In the genomic region with DNA sequence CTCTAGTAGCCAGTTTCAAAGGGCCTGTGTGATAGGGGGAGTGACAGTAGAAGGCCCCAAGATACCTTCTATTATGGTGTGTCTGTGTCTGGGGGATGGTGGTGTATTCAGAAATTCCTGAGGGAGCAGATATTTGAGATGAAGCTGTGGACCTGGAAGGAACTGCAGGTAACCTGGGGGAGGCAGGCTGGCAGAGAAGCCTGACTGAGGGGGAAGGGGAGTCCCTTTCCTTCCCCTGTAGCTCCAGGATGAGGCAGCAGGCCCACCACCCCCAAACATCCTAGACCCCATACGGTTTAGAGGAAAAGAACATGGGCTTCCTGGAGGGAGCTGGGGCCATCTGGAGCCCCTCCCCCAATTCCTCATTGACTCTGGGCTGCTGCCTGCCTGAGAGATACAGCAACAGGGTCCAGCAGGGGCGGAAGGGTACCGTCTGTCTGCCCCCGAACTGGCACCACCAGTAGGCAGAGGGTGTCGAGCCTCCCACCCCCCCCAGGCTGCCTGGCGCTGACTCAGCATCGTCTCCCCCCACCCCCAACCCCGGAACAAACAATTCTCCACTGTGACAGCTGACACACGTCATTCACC, we compare ENCODE assay signal across 10 mouse cellular contexts. TPM values are rescaled to one million over a fixed set of nuclear protein-coding genes. Genes with fewer than 3 reads are reported as not detected.
DNase-seq lines count a peak whose midpoint lies in the region; ATAC-seq lines count a peak whose summit lies in the region.
"Had no signal": no experiment of that assay in that cellular context is flagged by ENCODE, and none has a peak within 500 bp of the region (broad histone marks: within the 10 kb centered on the region; RNA-seq: fewer than 3 reads in every experiment).

No protein-coding gene starts in this region.

- peak overlapping the region; percentile 88 for H3K27ac ChIP-seq in forebrain, embryonic 13.5 days
- H3K27ac ChIP-seq in neural tube, embryonic 14.5 days (ENCODE audit: low read depth, low read length) = peak overlapping the region; percentile 22; the same call in 1 of the 2 replicates
- H3K27ac ChIP-seq: lung, embryonic 15.5 days had no signal

- H3K4me1 ChIP-seq in forebrain, embryonic 13.5 days = peaks cover 65% of the 10 kb centered on the region
- peaks cover 41% of the 10 kb centered on the region for H3K4me1 ChIP-seq in neural tube, embryonic 14.5 days (ENCODE audit: control insufficient read depth, insufficient read depth, low read length)

- 19% methylated on average over 9 of the region's 9 CpGs for WGBS in forebrain, embryonic 13.5 days
- 11% methylated on average over 9 of the region's 9 CpGs for WGBS in neural tube, embryonic 14.5 days

- H3K9ac ChIP-seq in forebrain, embryonic 13.5 days = peak overlapping the region; percentile 83
- H3K9ac ChIP-seq in neural tube, embryonic 14.5 days (replicated peaks; ENCODE audit: low read depth, low read length) = peak overlapping the region; percentile 98
- H3K9ac ChIP-seq: lung, embryonic 15.5 days had no signal

- peaks cover 49% of the 10 kb centered on the region for H3K36me3 ChIP-seq in forebrain, embryonic 13.5 days (ENCODE audit: poor library complexity, severe bottlenecking)
- H3K36me3 ChIP-seq in neural tube, embryonic 14.5 days (ENCODE audit: control insufficient read depth, insufficient read depth, low read length) = peaks cover 40% of the 10 kb centered on the region

- H3K9me3 ChIP-seq in forebrain, embryonic 13.5 days (replicated peaks) = no peaks in the 10 kb centered on the region
- no peaks in the 10 kb centered on the region for H3K9me3 ChIP-seq in neural tube, embryonic 14.5 days (ENCODE audit: control insufficient read depth, low read length)
- H3K9me3 ChIP-seq: lung, embryonic 15.5 days had no signal

- H3K4me2 ChIP-seq in forebrain, embryonic 13.5 days = peak overlapping the region; percentile 71
- peak overlapping the region; percentile 59 for H3K4me2 ChIP-seq in neural tube, embryonic 14.5 days (ENCODE audit: low read depth, low read length)
- H3K4me2 ChIP-seq: lung, embryonic 15.5 days had no signal

- peak; percentile 21 for DNase-seq in kidney, postnatal 10 days
- no peak for DNase-seq in kidney, adult 9 months
- DNase-seq in layer of hippocampus, postnatal 25 days (ENCODE audit: extremely low spot score in 1 of 2, low spot score in 1 of 2) = peak; percentile 60 to 62
- DNase-seq in right cerebral cortex, postnatal 36 days (ENCODE audit: low spot score in 2 of 2) = no peak
- DNase-seq in gastrocnemius, adult 8-10 months (ENCODE audit: low spot score in 2 of 2) = no peak
- DNase-seq: adrenal gland, postnatal 25 days had no signal

- no peak for ATAC-seq in forebrain, embryonic 13.5 days
- no peak for ATAC-seq in neural tube, embryonic 14.5 days (ENCODE audit: low read depth)
- no peak for ATAC-seq in monocyte, adult 5-6 weeks (replicated peaks; ENCODE audit: insufficient number of reproducible peaks, low FRiP score, low TSS enrichment, poor library complexity, severe bottlenecking)

- H3K4me3 ChIP-seq in forebrain, embryonic 13.5 days = peak overlapping the region; percentile 61
- peak overlapping the region; percentile 87 for H3K4me3 ChIP-seq in neural tube, embryonic 14.5 days (ENCODE audit: low read depth, low read length)
- H3K4me3 ChIP-seq: lung, embryonic 15.5 days had no signal

- H3K27me3 ChIP-seq in forebrain, embryonic 13.5 days = no peaks in the 10 kb centered on the region
- H3K27me3 ChIP-seq in neural tube, embryonic 14.5 days (ENCODE audit: control insufficient read depth, insufficient read depth, low read length) = no peaks in the 10 kb centered on the region

RNA-seq across cellular contexts. Expression of a gene that starts 2.3 kb away (rescaled TPM):
- 208 and 212 TPM in 2 replicates for polyA plus RNA-seq in forebrain, embryonic 13.5 days (2015; fragmentation: Nextera tagmentation; extraction: Ambion mirVana)
- total RNA-seq in layer of hippocampus, postnatal 25 days (2021) = 100 to 1,000 TPM; 754 to 774 TPM
- polyA plus RNA-seq in neural tube, embryonic 14.5 days (2014; fragmentation: Nextera tagmentation; extraction: Ambion mirVana) = 433 and 499 TPM in 2 replicates
- not detected for total RNA-seq in gastrocnemius, adult 8-10 months (2022)
- 0.32 TPM in 1 of 3 replicates, not detected in the others for total RNA-seq in monocyte, adult 5-6 weeks (2017)

RNA-seq across cellular contexts. Expression of a gene that starts 7.6 kb away (rescaled TPM):
- 62.4 and 71.4 TPM in 2 replicates for polyA plus RNA-seq in forebrain, embryonic 13.5 days (2015; fragmentation: Nextera tagmentation; extraction: Ambion mirVana)
- 10 to 100 TPM; 24.5 to 24.7 TPM for total RNA-seq in layer of hippocampus, postnatal 25 days (2021)
- polyA plus RNA-seq in neural tube, embryonic 14.5 days (2014; fragmentation: Nextera tagmentation; extraction: Ambion mirVana) = 62.2 and 63.5 TPM in 2 replicates
- total RNA-seq in gastrocnemius, adult 8-10 months (2022) = 10 to 100 TPM; 37.4 to 44.7 (median 39.8) TPM
- total RNA-seq in monocyte, adult 5-6 weeks (2017) = 10.4 to 13.3 TPM (median 10.5 TPM) in 3 replicates

RNA-seq across cellular contexts. Expression of a gene that starts 10.7 kb away (rescaled TPM):
- 2.3 and 2.8 TPM in 2 replicates for polyA plus RNA-seq in forebrain, embryonic 13.5 days (2015; fragmentation: Nextera tagmentation; extraction: Ambion mirVana)
- 100 to 1,000 TPM; 131 to 138 TPM for total RNA-seq in layer of hippocampus, postnatal 25 days (2021)
- 19.8 and 23.7 TPM in 2 replicates for polyA plus RNA-seq in neural tube, embryonic 14.5 days (2014; fragmentation: Nextera tagmentation; extraction: Ambion mirVana)
- total RNA-seq in gastrocnemius, adult 8-10 months (2022) = under 1 TPM in 1 of 4 experiments, not detected in 3; 0.12 TPM
- 0.67 to 7.8 TPM (median 3.3 TPM) in 3 replicates for total RNA-seq in monocyte, adult 5-6 weeks (2017)

RNA-seq across cellular contexts. Expression of a gene that starts 10.9 kb away (rescaled TPM):
- 235 and 252 TPM in 2 replicates for polyA plus RNA-seq in forebrain, embryonic 13.5 days (2015; fragmentation: Nextera tagmentation; extraction: Ambion mirVana)
- total RNA-seq in layer of hippocampus, postnatal 25 days (2021) = 100 to 1,000 TPM; 173 TPM
- polyA plus RNA-seq in neural tube, embryonic 14.5 days (2014; fragmentation: Nextera tagmentation; extraction: Ambion mirVana) = 199 and 222 TPM in 2 replicates
- total RNA-seq in gastrocnemius, adult 8-10 months (2022) = 100 to 1,000 TPM; 124 to 137 (median 131) TPM
- total RNA-seq in monocyte, adult 5-6 weeks (2017) = 87.3 to 123 TPM (median 101 TPM) in 3 replicates

RNA-seq across cellular contexts. Expression of a gene that starts 22.4 kb away (rescaled TPM):
- polyA plus RNA-seq in forebrain, embryonic 13.5 days (2015; fragmentation: Nextera tagmentation; extraction: Ambion mirVana) = 41.1 and 43.6 TPM in 2 replicates
- 100 to 1,000 TPM; 214 to 222 TPM for total RNA-seq in layer of hippocampus, postnatal 25 days (2021)
- 84.6 and 91.9 TPM in 2 replicates for polyA plus RNA-seq in neural tube, embryonic 14.5 days (2014; fragmentation: Nextera tagmentation; extraction: Ambion mirVana)
- total RNA-seq in gastrocnemius, adult 8-10 months (2022) = 10 to 100 TPM; 60.6 to 68.9 (median 64.0) TPM
- total RNA-seq in monocyte, adult 5-6 weeks (2017) = 9.2 to 25.6 TPM (median 17.2 TPM) in 3 replicates

Comparison
In these comparisons a context has a peak if more than half of its experiments do, and no peak if none do; other contexts are left out.
1. DNase-seq: peak in kidney, postnatal 10 days (single experiment) and layer of hippocampus, postnatal 25 days (2 of 2); none in kidney, adult 9 months (single experiment), right cerebral cortex, postnatal 36 days (0 of 2) and gastrocnemius, adult 8-10 months (0 of 2).
2. RNA of a gene that starts 2.3 kb away (total RNA-seq): 754 to 774 TPM in layer of hippocampus, postnatal 25 days; not detected in gastrocnemius, adult 8-10 months and 0.32 TPM in monocyte, adult 5-6 weeks; every median in the first group is over 100 times any median in the second.
3. RNA of a gene that starts 10.7 kb away (total RNA-seq): 131 to 138 TPM in layer of hippocampus, postnatal 25 days; 0.67 to 7.8 TPM in monocyte, adult 5-6 weeks and 0.12 TPM in gastrocnemius, adult 8-10 months; every median in the first group is over 10 times any median in the second.